Mouse (Mus musculus) gastrocnemius, postnatal 10 days (tissue): Measurements from ENCODE around the gene Ntrk1. TPM values are rescaled to one million over a fixed set of nuclear protein-coding genes. Genes with fewer than 3 reads are reported as not detected.
A peak's percentile ranks its signal among the peaks of the same experiment; 100 is the strongest.
"Not testable (repeated sequence)": the region's sequence is repeated elsewhere in the genome, so short reads cannot be mapped to it uniquely, and the experiment has no call there.

Experiments
- DNase-seq: peaks from one replicate; pipeline ENCODE4 v3.0.0; 2021; ENCODE audit warnings: mixed read lengths
- long read RNA-seq, 2 experiments: library from polyadenylated mRNA; stranded (forward); transcript quantifications; one replicate each; pipeline ENCODE4 v2.0.0; 2021
- total RNA-seq, 2 experiments: library from RNA; stranded (reverse); gene quantifications; 2 replicates each; pipeline ENCODE4 v1.2.3; 2021

Gene Ntrk1
- under 1 TPM; 0.09 TPM for total RNA-seq
- long read RNA-seq, experiment 1, partial matches to known transcripts, result 1 of 1 reads
- long read RNA-seq, experiment 1, other reads (novel, unspliced or antisense), result 0 of 1 reads
- long read RNA-seq, experiment 2, result 0 reads

DNA sequence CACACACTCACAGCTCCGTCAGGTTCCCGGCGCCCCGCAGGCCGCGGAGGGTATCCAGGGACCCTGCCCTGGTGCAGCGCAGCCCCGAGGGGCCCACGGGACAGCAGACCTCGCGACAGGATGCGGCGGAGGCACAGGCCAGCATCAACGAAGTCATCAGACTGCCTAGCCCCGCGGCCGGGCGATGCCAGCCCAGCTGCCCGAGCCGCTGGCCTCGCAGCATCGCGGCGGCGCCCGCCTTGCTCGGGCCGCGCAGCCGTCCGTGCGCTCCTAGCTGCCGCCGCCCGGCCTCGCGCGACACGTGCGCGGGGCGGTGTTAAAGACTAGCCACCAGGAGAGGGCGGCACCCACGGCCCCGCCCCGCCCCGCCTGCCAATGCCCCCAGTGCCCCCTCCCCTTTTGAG lies at the start of gene Ntrk1:
Gene Ntrk1, minus strand, starts transcription at position 241 of the 404 bp plus-strand sequence.
- no peak for DNase-seq

DNA sequence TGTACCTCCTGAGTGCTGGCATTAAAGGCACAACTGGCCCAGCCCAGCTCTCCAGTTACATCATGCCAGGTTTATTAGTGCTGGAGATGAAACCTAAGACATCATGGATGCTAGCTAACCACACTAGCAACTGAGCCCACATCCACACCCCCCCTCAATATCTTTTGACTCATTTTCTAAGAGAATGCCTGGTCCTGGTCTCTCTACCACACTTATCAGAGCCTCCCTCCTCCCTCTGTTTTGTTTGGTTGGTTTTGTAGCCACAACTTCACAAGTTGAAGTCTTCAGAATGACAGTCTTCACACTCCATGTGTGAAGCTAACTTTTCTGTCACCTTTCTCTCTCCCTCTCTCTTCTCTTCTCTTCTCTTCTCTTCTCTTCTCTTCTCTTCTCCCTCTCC lies 45.9 kb upstream of the Ntrk1 start:
- no peak for DNase-seq

DNA sequence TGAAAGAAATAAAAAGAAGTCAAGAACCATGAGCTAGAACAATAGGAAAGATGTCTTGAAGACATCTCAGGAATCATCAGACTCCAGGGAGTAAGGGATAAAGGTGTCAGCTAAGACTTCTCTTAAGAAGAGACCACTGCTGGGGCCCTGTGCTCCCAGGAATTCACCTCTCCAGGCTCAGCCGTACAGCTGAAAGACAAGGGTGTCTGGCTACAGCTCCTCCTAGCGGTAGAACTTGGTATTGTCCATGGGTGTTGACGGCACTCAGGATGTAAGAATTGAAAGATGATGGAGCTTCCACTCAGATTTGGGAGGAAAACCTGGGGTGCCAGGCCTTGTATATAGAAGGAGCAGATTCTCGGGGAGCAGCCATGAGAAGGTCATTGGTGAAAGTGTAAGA lies 43.7 kb upstream of the Ntrk1 start:
- DNase-seq, result peak; percentile 83

DNA sequence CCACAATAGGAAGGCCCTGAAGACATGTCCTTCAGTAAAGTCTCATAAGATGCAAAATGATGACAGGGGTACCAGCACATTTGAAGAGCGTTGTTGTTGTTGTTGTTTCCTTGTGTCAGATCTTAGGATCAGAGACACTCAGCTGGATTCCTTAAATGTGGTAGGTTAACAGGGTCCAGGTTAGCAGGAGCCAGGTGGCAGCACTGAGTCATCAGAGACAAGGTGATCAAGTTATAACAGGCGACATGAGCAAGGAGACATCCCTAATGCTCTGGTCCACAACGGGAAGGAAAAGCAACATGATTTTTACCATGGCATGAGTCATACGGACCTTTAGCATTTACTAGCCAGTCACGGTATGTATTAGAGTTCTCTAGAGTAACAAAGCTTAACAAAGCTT lies 38.5 kb upstream of the Ntrk1 start:
- no peak for DNase-seq

DNA sequence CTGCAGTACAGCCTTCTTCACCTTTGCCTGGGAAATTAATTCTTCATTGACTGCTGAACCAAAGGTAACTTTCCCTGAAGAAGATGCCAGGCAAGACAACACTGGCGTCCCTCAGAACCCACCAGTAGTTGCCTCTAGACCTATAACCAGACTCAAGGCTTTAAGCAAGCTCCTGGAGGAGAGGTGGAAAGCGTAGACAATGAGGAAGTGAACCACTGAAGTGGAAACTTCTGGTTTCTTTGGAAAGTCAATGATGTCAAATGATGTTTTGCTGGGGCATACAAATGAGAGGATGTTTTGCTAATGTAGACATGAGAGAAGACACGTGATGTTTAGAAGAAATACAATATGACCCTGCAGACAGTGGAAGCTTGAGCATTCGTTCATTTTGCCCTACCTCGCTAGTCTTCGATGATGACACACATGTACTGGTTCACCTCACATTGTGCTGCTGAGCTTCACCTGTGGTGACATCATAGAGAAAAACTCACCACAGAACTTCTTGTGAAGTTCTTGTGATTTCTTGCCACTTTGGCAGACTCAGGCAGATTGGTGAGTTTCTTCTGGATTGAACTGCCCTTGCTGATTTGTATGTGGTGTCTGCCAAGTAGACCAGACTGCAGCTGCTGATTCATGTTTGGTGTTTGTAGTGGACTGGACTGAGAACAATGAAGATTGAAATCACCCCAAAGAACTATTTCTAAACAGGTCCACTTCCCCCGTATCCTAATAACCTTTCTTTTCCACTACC lies 37.3 kb upstream of the Ntrk1 start:
- DNase-seq, result no peak

DNA sequence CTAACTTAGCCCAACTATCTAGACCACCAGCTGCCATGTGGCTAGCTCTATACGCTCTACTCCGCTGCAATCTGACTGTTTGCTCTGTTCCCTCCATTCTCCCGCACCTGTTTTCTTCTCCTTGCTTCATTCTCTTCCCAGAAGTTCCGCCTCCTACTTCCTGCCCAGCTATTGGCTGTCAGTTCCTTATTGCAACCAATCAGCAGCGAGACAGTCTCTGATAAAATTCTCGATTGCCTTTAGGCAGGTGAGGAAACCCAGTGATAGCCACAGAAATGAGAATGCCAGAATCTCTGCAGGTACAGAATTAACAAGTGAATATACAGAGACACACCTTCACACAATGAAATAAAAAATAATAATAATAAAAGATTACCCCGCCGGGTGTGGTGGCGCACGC lies 34.1 kb upstream of the Ntrk1 start:
- no peak for DNase-seq

DNA sequence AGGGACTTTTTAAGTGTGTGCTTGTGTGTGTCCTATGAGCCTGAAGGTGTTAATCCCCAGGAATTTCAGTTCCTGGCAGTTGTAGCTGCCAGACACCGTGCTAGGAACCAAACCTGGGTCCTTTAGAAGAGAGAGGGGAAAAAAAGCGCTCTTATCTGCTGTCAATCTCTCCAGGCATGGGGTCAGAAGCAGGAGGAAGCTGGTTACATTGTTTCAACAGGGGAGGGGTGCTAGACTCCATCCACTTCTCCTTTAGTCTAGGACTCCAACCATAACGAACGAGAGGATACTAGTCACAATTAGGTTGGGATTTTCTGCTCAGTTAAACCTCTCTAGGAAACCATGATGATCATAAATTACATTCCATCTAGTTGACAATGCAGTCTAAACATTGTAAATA lies 33.5 kb upstream of the Ntrk1 start:
- no peak for DNase-seq

DNA sequence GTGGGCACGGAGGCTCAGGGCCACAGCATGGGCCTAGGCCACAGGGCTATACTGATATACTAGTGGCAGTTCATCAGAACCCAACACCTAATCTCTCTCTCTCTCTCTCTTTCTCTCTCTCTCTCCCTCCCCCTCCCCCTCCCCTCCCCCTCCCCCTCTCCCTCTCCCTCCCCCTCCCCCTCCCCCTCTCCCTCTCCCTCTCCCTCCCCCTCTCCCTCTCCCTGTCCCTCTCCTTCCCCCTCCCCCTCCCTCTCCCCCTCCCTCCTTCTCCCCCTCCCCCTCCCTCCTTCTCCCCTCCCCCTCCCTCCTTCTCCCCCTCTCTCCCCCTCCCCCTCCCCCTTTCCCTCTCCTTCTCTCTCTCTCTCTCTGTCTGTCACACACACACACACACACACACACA lies 29.2 kb upstream of the Ntrk1 start, which contains the start of gene Pear1:
Gene Pear1, minus strand, starts transcription at position 101 of the 400 bp plus-strand sequence.
- DNase-seq, result not testable (repeated sequence)

DNA sequence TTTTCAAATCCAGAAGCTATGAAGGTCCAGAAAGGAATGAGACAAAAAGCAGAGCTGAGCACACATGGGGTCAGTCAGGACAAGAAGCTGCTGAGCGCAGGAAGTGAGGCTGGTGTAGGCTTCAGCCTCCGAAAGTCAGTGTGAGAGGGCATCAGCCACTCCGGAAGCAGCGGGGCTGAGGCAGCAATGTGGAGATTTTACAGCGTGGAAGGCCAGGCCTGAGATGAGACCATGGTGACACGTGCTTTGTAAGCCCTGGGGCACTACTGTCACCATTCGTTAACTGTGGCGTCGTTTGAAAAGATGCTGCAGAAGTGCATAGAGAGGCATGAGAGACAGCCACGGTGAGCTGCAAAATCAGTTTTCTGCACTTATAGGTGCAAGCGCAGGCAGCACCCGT lies 23.3 kb upstream of the Ntrk1 start:
- DNase-seq, result no peak

DNA sequence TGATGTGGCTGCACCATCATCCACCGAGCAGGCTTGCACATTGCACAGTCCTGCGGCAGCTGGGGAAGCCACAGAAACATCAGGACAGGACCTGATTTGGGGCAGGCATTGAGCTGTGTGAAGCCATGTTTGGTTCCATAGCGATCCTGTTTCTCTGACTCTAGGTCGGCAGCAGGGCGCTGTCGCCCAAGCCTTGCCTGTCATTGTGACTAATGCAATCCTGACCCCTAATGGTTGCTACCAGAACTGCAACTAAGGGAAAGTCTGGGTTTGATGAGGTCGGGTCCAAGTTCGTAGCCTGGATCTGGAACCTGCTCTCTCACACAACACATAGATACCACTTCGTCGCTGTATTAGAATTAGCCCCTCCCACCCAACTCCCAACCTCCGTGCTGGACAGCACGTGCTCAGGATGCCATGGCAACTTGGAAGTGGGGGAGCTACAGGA lies 21.7 kb upstream of the Ntrk1 start:
- peak; percentile 78 for DNase-seq

DNA sequence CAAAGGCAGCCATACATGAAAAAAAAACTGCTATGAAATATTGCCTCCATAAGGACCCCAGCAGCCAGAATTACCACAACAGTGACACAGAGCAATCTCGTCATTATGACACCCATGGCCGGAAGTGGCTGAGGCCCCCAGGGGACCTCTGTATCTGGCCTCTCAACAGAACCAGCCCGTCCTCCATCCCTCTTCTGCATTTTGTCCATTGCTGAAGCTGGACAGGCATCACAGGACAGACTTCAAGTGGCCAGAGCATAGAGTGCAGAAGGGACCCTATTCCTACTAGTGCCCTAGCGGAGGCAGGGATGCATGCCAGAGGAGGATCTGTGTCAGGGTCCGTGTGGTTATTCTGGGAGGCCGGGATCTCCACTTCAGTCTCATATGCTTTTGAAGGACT lies 21.2 kb upstream of the Ntrk1 start:
- no peak for DNase-seq

DNA sequence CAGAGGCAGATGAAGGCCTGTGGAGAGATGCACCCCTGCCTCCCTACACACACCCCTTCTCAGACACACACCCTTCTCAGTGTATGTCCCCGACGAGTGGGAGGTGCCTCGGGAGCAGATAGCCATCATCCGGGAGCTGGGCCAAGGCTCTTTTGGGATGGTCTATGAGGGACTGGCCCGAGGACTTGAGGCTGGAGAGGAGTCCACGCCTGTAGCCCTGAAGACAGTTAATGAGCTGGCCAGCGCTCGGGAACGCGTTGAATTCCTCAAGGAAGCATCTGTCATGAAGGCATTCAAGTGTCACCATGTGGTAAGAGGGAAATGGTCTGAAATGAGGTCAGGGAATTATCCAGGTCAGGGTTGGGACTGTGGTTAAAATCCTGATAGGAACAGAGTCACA lies 17.9 kb upstream of the Ntrk1 start:
- DNase-seq, result peak; percentile 34

DNA sequence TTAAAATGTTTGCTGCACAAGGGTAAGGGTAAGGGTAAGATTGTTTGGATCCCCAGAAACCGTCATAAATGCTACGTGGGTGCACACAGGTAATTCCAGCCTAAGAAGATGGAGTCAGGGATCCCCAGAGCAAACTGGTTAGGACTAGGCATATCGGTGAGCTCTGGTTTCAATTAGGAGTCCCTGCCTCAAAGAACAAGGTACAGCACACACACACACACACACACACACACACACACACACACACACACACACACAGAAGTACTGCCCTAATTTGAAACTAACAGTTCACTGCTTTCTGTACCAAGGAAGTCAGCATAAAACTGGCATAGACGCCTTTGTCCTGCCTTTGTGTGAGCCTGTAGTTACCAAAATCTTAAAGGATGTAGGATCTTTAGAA lies 17.5 kb upstream of the Ntrk1 start:
- no peak for DNase-seq

DNA sequence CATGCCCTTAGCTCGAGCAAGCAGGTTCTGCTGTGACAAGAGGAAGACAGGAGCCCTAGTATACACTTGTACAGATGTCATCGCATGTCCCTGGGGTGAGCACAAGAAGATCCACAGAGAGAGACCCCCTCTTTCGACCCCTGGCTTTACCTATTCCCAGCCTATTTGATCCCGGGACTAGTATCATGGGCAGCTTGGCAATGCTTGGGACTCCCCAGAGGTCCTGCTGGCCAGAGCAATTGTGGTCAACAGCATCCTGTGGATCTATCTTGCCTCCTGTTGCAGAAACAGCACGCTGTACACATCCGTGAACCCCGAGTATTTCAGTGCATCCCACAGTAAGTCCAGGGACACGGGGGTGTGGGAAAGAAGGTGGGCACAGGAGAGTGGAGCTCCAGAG lies 16.3 kb upstream of the Ntrk1 start:
- no peak for DNase-seq

DNA sequence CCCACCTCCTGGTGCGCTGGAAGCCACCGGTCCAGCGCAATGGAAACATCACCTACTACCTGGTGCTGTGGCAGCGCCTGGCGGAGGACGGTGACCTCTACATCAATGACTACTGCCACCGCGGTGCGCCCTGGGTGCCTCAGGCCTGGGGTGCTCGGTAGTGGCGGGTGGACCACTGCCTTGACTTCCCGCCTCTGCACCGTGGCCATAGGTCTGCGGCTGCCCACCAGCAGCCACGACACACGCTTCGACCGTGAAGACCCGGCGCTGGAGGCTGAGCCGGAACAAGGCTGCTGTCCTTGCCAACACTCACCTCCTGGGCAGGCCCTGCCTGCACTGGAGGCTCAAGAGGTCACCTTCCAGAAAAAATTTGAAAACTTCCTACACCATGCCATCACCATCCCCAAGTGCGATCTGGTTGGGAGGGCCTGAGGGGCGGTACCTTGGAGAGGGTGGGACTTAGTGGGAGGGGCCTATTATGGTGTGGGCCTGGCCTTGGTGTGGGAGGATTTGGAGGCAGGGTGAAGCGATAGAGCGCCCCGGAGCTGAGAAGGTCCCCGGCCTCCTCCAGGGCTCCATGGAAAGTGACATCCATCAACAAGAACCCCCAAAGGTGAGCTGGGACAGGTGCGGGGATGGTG lies 14.5 kb upstream of the Ntrk1 start:
- no peak for DNase-seq

DNA sequence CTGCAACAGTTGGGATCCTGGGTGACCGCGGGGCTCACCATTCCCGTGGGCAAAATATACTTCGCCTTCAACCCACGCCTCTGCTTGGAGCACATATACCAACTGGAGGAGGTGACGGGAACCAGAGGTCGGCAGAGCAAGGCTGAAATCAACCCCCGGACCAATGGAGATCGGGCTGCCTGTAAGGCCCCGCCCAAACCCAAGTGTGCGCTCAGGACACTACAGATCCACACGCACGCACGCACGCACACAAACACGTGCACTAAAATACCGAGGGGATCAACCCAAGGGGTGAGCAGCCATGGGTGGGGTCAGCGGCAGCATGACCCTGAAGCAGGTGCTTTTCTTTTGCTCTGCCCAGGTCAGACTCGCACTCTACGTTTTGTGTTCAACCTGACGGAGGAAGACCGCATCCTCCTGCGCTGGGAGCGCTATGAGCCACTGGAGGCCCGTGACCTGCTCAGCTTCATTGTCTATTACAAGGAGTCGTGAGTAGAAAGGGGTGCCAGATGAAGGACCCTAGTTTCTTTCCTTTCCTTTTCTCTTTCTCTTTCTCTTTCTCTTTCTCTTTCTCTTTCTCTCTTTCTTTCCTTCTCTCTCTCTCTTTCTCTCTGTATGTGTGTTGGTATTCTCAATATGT lies 9.2 kb upstream of the Ntrk1 start:
- no peak for DNase-seq

DNA sequence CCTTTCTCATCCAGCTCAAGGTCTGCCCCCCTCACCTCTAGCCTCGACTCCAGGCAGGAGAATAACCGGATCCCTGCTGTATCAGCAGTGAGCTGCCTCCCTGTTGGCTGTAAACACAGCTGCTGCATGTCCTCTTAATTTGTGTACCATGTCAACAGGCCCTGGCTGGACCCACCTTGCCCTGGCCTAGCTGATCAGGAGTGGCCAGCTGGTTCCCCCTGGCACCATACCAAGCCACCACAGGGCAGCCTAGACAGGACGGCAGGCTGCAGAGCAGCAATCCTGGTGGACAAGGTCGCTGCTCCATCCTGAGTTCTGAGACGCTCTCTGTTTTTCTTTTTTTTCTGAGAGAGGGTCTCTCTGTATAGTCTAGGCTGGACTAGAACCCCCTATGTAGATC lies 6.7 kb upstream of the Ntrk1 start:
- DNase-seq, result no peak

DNA sequence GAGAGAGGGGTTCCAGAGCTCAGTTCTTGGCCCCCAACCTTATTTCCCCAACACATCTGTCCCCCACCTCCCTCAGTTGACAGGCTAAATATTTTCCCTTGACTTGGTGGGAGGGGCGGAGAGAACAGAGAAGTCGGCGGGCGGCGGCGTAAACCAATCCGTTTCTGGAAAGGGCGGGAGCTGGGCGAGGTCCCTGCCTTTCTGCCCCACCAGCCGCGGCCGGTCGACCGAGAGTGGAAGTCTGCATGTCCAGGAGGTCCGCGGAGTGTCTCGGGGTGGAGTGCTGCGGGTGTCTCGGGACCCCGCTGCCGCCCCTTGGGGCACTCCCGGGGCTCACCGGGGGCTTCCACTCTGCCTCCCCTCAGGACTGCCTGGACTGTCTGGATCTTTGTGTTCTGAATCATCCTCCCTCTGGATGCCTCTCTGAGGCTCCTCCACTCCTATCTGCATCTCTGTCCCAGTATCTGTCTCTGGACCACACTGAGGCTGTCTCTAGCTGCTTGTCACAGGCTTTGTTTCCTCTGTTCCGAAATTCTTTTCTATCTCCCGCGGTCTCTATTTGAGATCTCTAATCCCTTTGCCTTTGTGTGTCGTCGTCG lies 1.9 kb upstream of the Ntrk1 start, which contains the start of gene Insrr:
Gene Insrr, plus strand, starts transcription at position 216 of the 599 bp plus-strand sequence.
- peak; percentile 52 for DNase-seq

DNA sequence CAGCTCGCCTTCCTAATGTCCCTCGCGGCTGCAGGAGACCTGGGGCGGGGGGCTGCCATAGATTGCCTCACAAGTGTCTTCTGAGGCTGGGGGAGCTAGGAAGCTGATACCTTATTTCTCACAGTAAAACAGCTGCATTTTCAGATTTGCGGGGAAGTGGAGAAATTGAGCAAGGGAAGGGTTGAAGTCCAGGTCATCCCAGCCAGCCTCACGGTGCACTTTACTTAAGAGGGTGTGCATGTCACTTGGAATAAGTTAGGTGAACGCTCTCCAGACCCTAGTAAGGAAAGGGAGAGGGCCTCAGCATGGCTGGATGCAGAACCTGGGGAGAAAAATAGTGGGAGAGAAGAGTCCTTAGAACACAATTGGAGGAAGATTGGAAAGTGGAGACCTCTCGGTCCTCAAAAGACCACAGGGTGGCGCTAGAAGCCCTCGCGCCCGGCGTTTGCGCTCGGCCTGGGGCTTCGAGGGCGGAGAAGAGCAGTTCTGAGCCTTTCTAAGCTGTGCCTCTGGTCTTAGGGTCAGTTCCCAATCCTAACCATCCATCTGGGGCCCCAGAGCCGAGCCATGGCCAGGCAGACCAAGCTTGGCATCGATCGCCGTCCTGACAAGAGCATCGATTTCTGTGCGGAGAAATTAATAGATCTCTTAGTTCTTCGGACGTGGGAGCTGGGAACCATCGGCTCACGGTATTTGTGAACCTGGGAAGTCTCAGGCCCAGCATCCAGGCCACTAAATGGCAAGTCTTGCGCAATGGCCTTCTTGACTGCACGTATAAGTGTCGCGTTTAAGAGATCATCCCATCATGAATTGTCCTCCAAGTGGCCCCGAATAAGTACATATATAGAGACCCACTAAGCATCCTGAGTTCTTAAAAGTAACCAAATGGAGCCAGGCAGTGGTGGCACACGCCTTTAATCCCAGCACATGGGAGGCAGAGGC lies 645 bp upstream of the Ntrk1 start:
- DNase-seq, result peak; percentile 79

DNA sequence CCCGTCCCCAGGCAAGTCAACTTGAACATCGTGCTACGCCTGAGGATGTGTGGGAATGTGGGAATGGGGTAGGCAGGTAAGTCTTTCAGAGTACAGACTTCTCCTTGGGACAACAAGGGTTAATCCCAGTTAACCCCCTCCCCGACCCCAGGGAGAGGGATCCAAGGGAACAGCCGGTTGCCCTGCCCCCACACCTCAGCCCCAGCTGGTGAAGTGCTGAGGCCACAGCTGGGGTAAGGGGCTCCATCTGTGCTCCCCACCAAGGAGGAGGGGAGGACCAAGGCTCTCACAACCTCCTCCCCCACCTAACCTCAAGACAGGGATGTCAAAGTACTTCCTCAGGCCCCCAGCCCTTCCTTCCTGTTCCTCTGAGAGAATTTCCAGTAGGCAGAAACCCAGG lies 5.2 kb downstream of the Ntrk1 start:
- no peak for DNase-seq

DNA sequence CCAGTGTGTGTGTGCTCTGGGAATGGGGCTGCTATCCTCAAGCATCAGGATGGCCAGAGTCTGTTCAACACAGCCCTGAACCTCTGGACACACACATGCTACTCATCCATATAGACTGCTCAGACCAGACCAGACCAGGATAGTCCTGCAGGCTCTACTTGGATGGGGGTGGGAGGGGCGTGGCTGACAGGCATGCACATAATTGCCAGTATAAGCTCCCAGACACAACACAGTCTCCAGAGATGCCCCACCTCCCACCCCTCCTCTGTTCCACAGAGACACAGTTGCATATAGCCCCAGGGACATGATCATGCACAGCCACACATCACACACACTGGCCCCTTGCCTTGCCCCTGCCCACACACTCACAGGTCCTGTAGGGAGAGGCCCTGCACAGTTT lies 5.7 kb downstream of the Ntrk1 start:
- no peak for DNase-seq
